21 mouse cellular contexts compared by ENCODE assay signal in genomic region chr5:35412833-35413232, GRCm38 (mm10). TPM values are rescaled to one million over a fixed set of nuclear protein-coding genes. Genes with fewer than 3 reads are reported as not detected.
"Had no signal": no experiment of that assay in that cellular context is flagged by ENCODE, and none has a peak within 500 bp of the region (broad histone marks: within the 10 kb centered on the region; RNA-seq: fewer than 3 reads in every experiment).

No protein-coding gene starts in this region.

- ATAC-seq: midbrain, embryonic 15.5 days had no signal

- H3K9ac ChIP-seq: liver, embryonic 15.5 days; lung, embryonic 15.5 days; midbrain, embryonic 15.5 days; neural tube, embryonic 13.5 days had no signal

- H3K36me3 ChIP-seq: liver, embryonic 15.5 days; lung, embryonic 15.5 days; midbrain, embryonic 15.5 days; neural tube, embryonic 13.5 days had no signal

- DNase-seq: kidney, adult 11 months; kidney, postnatal 14 days; right cerebral cortex, adult 18-20 months; right cerebral cortex, postnatal 25 days had no signal

- H3K27ac ChIP-seq: liver, embryonic 15.5 days; lung, embryonic 15.5 days; macrophage; midbrain, embryonic 15.5 days; neural tube, embryonic 13.5 days; stomach, postnatal 0 days had no signal

- H3K9me3 ChIP-seq: liver, embryonic 15.5 days; lung, embryonic 15.5 days; megakaryocyte, embryonic 14.5 days; midbrain, embryonic 15.5 days; neural tube, embryonic 13.5 days had no signal

- H3K27me3 ChIP-seq: liver, embryonic 15.5 days had no signal

- H3K4me2 ChIP-seq: liver, embryonic 15.5 days; lung, embryonic 15.5 days; midbrain, embryonic 11.5 days; midbrain, embryonic 15.5 days; neural tube, embryonic 13.5 days had no signal

- H3K4me1 ChIP-seq: liver, embryonic 15.5 days; megakaryocyte, embryonic 14.5 days; neural tube, embryonic 13.5 days had no signal

- H3K4me3 ChIP-seq: liver, embryonic 15.5 days; lung, embryonic 15.5 days; megakaryocyte, embryonic 14.5 days; midbrain, embryonic 15.5 days; neural tube, embryonic 13.5 days had no signal

RNA-seq across cellular contexts. Expression of gene Hmx1, which starts 23.9 kb away (rescaled TPM):
- total RNA-seq: layer of hippocampus, adult 8-10 months; layer of hippocampus, postnatal 14 days; left cerebral cortex, adult 18-20 months; left cerebral cortex, postnatal 14 days; liver, adult 2 months; monocyte, adult 5-6 weeks had no signal
- polyA plus RNA-seq: kidney, embryonic 14.5 days; large intestine, adult 2 months; liver, adult 2 months; liver, embryonic 15.5 days; macrophage; midbrain, embryonic 11.5 days; midbrain, embryonic 15.5 days; small intestine, adult 2 months; stomach, postnatal 0 days had no signal
